Mouse (Mus musculus): ENCODE data around the gene Prrx2.

Prrx2 gene

GRCm38 (mm10) chr2:30870863-30871262, 36.1 kb downstream of the Prrx2 start:
- peak in 1 of 2 experiments; percentile 27 for DNase-seq (ENCODE audit: low spot score in 2 of 2)

GRCm38 (mm10) chr2:30872669-30873068, 37.9 kb downstream of the Prrx2 start:
- no peak for DNase-seq (ENCODE audit: low spot score in 2 of 2)

- no peak for DNase-seq (ENCODE audit: low spot score in 2 of 2)
These were observed 39.7 kb downstream of the Prrx2 start for GRCm38 (mm10) chr2:30874445-30874844.

GRCm38 (mm10) chr2:30875096-30875495, 40.3 kb downstream of the Prrx2 start:
- no peak for DNase-seq (ENCODE audit: low spot score in 2 of 2)

- no peak for DNase-seq (ENCODE audit: low spot score in 2 of 2)
These were observed 41.1 kb downstream of the Prrx2 start for GRCm38 (mm10) chr2:30875621-30876432.

GRCm38 (mm10) chr2:30879481-30879880, 44.7 kb downstream of the Prrx2 start:
- DNase-seq (ENCODE audit: low spot score in 2 of 2), result no peak

- DNase-seq (ENCODE audit: low spot score in 2 of 2), result no peak
These were observed 46.4 kb downstream of the Prrx2 start for GRCm38 (mm10) chr2:30881215-30881614.

- no peak for DNase-seq (ENCODE audit: low spot score in 2 of 2)
These were observed 50.1 kb downstream of the Prrx2 start for GRCm38 (mm10) chr2:30884852-30885373.

- DNase-seq (ENCODE audit: low spot score in 2 of 2), result peak; percentile 56 to 71
These were observed 50.8 kb downstream of the Prrx2 start for GRCm38 (mm10) chr2:30885453-30886163.

GRCm38 (mm10) chr2:30891002-30891401, 56.2 kb downstream of the Prrx2 start:
- peak; percentile 51 to 61 for DNase-seq (ENCODE audit: low spot score in 2 of 2)

- DNase-seq (ENCODE audit: low spot score in 2 of 2), result no peak
These were observed 58.6 kb downstream of the Prrx2 start for GRCm38 (mm10) chr2:30893399-30893798.

GRCm38 (mm10) chr2:30893946-30894345, 59.2 kb downstream of the Prrx2 start:
- DNase-seq (ENCODE audit: low spot score in 2 of 2), result no peak

- no peak for DNase-seq (ENCODE audit: low spot score in 2 of 2)
These were observed 62.5 kb downstream of the Prrx2 start for GRCm38 (mm10) chr2:30897291-30897690.

- no peak for DNase-seq (ENCODE audit: low spot score in 2 of 2)
These were observed 64.8 kb downstream of the Prrx2 start for GRCm38 (mm10) chr2:30899397-30900069.

GRCm38 (mm10) chr2:30901646-30902160, 66.9 kb downstream of the Prrx2 start:
- DNase-seq (ENCODE audit: low spot score in 2 of 2), result no peak

- no peak for DNase-seq (ENCODE audit: low spot score in 2 of 2)
These were observed 67.5 kb downstream of the Prrx2 start for GRCm38 (mm10) chr2:30902256-30902655.

- no peak for DNase-seq (ENCODE audit: low spot score in 2 of 2)
These were observed 68.3 kb downstream of the Prrx2 start for GRCm38 (mm10) chr2:30902726-30903722.

GRCm38 (mm10) chr2:30904231-30904630, 69.5 kb downstream of the Prrx2 start:
- no peak for DNase-seq (ENCODE audit: low spot score in 2 of 2)

- DNase-seq (ENCODE audit: low spot score in 2 of 2), result no peak
These were observed 70.2 kb downstream of the Prrx2 start for GRCm38 (mm10) chr2:30904991-30905390.

- no peak for DNase-seq (ENCODE audit: low spot score in 2 of 2)
These were observed 71.1 kb downstream of the Prrx2 start for GRCm38 (mm10) chr2:30905906-30906305.

GRCm38 (mm10) chr2:30906641-30907040, 71.9 kb downstream of the Prrx2 start:
- DNase-seq (ENCODE audit: low spot score in 2 of 2), result no peak
